Mouse (Mus musculus) midbrain, embryonic 13.5 days (tissue): ENCODE results near the gene Samd15. TPM values are rescaled to one million over a fixed set of nuclear protein-coding genes. Genes with fewer than 3 reads are reported as not detected.
"Not testable (repeated sequence)": the region's sequence is repeated elsewhere in the genome, so short reads cannot be mapped to it uniquely, and the experiment has no call there.

Experiments
- ATAC-seq: fragments of 200-750 bp; cut with Nextera tagmentation; 2 replicates; pipeline ENCODE4 v1.8.0; 2017; ENCODE audit warnings: mild to moderate bottlenecking, moderate TSS enrichment, moderate library complexity
- H3K27ac ChIP-seq: fragments of 300-500 bp; sonication (generic); 2 replicates; pipeline ENCODE4 v1.5.1; 2015; ENCODE audit warnings: inconsistent platforms, mild to moderate bottlenecking, moderate library complexity
- H3K27me3 ChIP-seq: fragments of 300-500 bp; sonication (generic); 2 replicates; pipeline ENCODE4 v1.6.1; 2015; ENCODE audit warnings: mild to moderate bottlenecking, inconsistent platforms
- H3K36me3 ChIP-seq: fragments of 300-500 bp; sonication (generic); 2 replicates; pipeline ENCODE4 v1.6.1; 2015; ENCODE audit warnings: mild to moderate bottlenecking, inconsistent platforms
- H3K4me1 ChIP-seq: fragments of 300-500 bp; sonication (generic); replicated peaks from 2 replicates; pipeline ENCODE4 v1.6.1; 2015; ENCODE audit warnings: inconsistent platforms
- H3K4me2 ChIP-seq: fragments of 300-500 bp; sonication (generic); replicated peaks from 2 replicates; pipeline ENCODE4 v1.6.1; 2015; ENCODE audit warnings: moderate library complexity, mild to moderate bottlenecking, inconsistent platforms
- H3K4me3 ChIP-seq: fragments of 300-500 bp; sonication (generic); replicated peaks from 2 replicates; pipeline ENCODE4 v1.5.1; 2015; ENCODE audit warnings: mild to moderate bottlenecking, inconsistent platforms
- H3K9ac ChIP-seq: fragments of 300-500 bp; sonication (generic); replicated peaks from 2 replicates; pipeline ENCODE4 v1.6.1; 2015; ENCODE audit warnings: mild to moderate bottlenecking, inconsistent platforms
- H3K9me3 ChIP-seq: fragments of 300-500 bp; sonication (generic); 2 replicates; pipeline ENCODE4 v1.6.1; 2016; ENCODE audit warnings: mild to moderate bottlenecking, inconsistent platforms
- WGBS: fragments of 180-500 bp; shearing (Covaris S2); methylation state at CpG from one replicate; pipeline ENCODE4 v1.1.7; 2015; 5-methylcytosine and 5-hydroxymethylcytosine counted together
- polyA plus RNA-seq: library from polyadenylated mRNA; unstranded; fragments of >200 nt; fragmentation: Nextera tagmentation; extraction: Ambion mirVana; gene quantifications from 2 replicates; pipeline ENCODE4 v1.2.1, GENCODE M21; 2015

Samd15 gene
- polyA plus RNA-seq = 1.5 and 1.9 TPM in 2 replicates

- no peak; the same call in 1 of the 2 replicates for ATAC-seq
- no peaks in the 10 kb centered on the region for H3K36me3 ChIP-seq
- H3K9ac ChIP-seq = peak within 1 kb of the TSS; percentile 96
- no peaks in the 10 kb centered on the region for H3K9me3 ChIP-seq
- H3K27ac ChIP-seq = peak within 1 kb of the TSS; percentile 93
- H3K4me3 ChIP-seq = peak within 1 kb of the TSS; percentile 82
- peak within 1 kb of the TSS; percentile 81 for H3K4me2 ChIP-seq
- 0 out of 2 replicates have a peak, but pooled peaks cover 6% of the 10 kb centered on the region for H3K27me3 ChIP-seq
- under 1% methylated on average over 38 of the region's 38 CpGs for WGBS
- peaks cover 22% of the 10 kb centered on the region for H3K4me1 ChIP-seq
Measured at GRCm38 (mm10) chr12:87199206-87199972, at the start of gene Samd15. Gene Samd15 (plus strand): TSS chr12:87199723.

GRCm38 (mm10) chr12:87154448-87154847 is 45.1 kb upstream of the Samd15 start:
- WGBS = 83% methylated on average over 4 of the region's 4 CpGs
- ATAC-seq, H3K4me2 ChIP-seq, H3K4me3 ChIP-seq, H3K9me3 ChIP-seq, H3K9ac ChIP-seq, H3K27me3 ChIP-seq, H3K4me1 ChIP-seq, H3K27ac ChIP-seq: not testable (repeated sequence)
- peaks cover 13% of the 10 kb centered on the region for H3K36me3 ChIP-seq

- 58% methylated on average over 4 of the region's 4 CpGs for WGBS
- no peak for ATAC-seq
- H3K4me1 ChIP-seq = no peaks in the 10 kb centered on the region
Measured at GRCm38 (mm10) chr12:87157361-87157760, 42.2 kb upstream of the Samd15 start.

GRCm38 (mm10) chr12:87158099-87158498 is 41.4 kb upstream of the Samd15 start:
- Histone ChIP-seq H3K4me2 (no peak overlapping the region), H3K9ac (no peak overlapping the region), H3K4me1 (no peaks in the 10 kb centered on the region), H3K36me3 (peaks cover 27% of the 10 kb centered on the region), H3K27ac (no peak overlapping the region), H3K27me3 (no peaks in the 10 kb centered on the region), H3K4me3 (no peak overlapping the region), H3K9me3 (no peaks in the 10 kb centered on the region)
- ATAC-seq = no peak
- WGBS = 80% methylated on average over 7 of the region's 7 CpGs

More at GRCm38 (mm10) chr12:87157361-87157760, 42.2 kb upstream of the Samd15 start:
- Histone ChIP-seq H3K4me2 (no peak overlapping the region), H3K27me3 (no peaks in the 10 kb centered on the region), H3K9ac (no peak overlapping the region), H3K9me3 (no peaks in the 10 kb centered on the region), H3K27ac (no peak overlapping the region), H3K4me3 (no peak overlapping the region), H3K36me3 (peaks cover 20% of the 10 kb centered on the region)

GRCm38 (mm10) chr12:87160310-87160709 is 39.2 kb upstream of the Samd15 start:
- 86% methylated on average over 1 of the region's 1 CpGs for WGBS
- no peaks in the 10 kb centered on the region for H3K27me3 ChIP-seq
- H3K9me3 ChIP-seq = no peaks in the 10 kb centered on the region
- no peak overlapping the region for H3K27ac ChIP-seq
- no peak for ATAC-seq
- H3K4me2 ChIP-seq = no peak overlapping the region
- no peak overlapping the region for H3K4me3 ChIP-seq
- peaks cover 38% of the 10 kb centered on the region for H3K36me3 ChIP-seq
- no peak overlapping the region for H3K9ac ChIP-seq
- H3K4me1 ChIP-seq = no peaks in the 10 kb centered on the region

- no peaks in the 10 kb centered on the region for H3K9me3 ChIP-seq
- H3K4me3 ChIP-seq = no peak overlapping the region
- peaks cover 36% of the 10 kb centered on the region for H3K36me3 ChIP-seq
- H3K27me3 ChIP-seq = no peaks in the 10 kb centered on the region
- no peaks in the 10 kb centered on the region for H3K4me1 ChIP-seq
- no peak overlapping the region for H3K9ac ChIP-seq
- H3K27ac ChIP-seq = no peak overlapping the region
- H3K4me2 ChIP-seq = no peak overlapping the region
- no peak for ATAC-seq
- WGBS = 92% methylated on average over 5 of the region's 5 CpGs
Measured at GRCm38 (mm10) chr12:87160815-87161214, 38.7 kb upstream of the Samd15 start.

- Histone ChIP-seq H3K27ac (no peak overlapping the region), H3K27me3 (no peaks in the 10 kb centered on the region), H3K36me3 (peaks cover 54% of the 10 kb centered on the region), H3K9ac (no peak overlapping the region), H3K9me3 (no peaks in the 10 kb centered on the region), H3K4me1 (0 out of 2 replicates have a peak, but pooled peaks cover 4% of the 10 kb centered on the region), H3K4me2 (no peak overlapping the region), H3K4me3 (no peak overlapping the region)
- 74% methylated on average over 4 of the region's 4 CpGs for WGBS
- ATAC-seq = no peak
Measured at GRCm38 (mm10) chr12:87175194-87175946, 24.2 kb upstream of the Samd15 start.

GRCm38 (mm10) chr12:87177631-87178030 is 21.9 kb upstream of the Samd15 start:
- no peak overlapping the region for H3K27ac ChIP-seq
- H3K4me2 ChIP-seq = no peak overlapping the region
- peaks cover 32% of the 10 kb centered on the region for H3K36me3 ChIP-seq
- H3K4me1 ChIP-seq = 0 out of 2 replicates have a peak, but pooled peaks cover 4% of the 10 kb centered on the region
- 95% methylated on average over 4 of the region's 4 CpGs for WGBS
- no peaks in the 10 kb centered on the region for H3K27me3 ChIP-seq
- H3K9ac ChIP-seq = no peak overlapping the region
- no peak overlapping the region for H3K4me3 ChIP-seq
- H3K9me3 ChIP-seq = no peaks in the 10 kb centered on the region
- ATAC-seq = no peak

- H3K27ac ChIP-seq = no peak overlapping the region
- no peaks in the 10 kb centered on the region for H3K27me3 ChIP-seq
- 95% methylated on average over 3 of the region's 3 CpGs for WGBS
- H3K4me2 ChIP-seq = no peak overlapping the region
- H3K36me3 ChIP-seq = no peaks in the 10 kb centered on the region
- H3K9ac ChIP-seq = no peak overlapping the region
- H3K4me1 ChIP-seq = peaks cover 4% of the 10 kb centered on the region; the same call in 1 of the 2 replicates
- no peak overlapping the region for H3K4me3 ChIP-seq
- H3K9me3 ChIP-seq = no peaks in the 10 kb centered on the region
- ATAC-seq = no peak
Measured at GRCm38 (mm10) chr12:87193008-87193407, 6.5 kb upstream of the Samd15 start.

GRCm38 (mm10) chr12:87195069-87195468 is 4.5 kb upstream of the Samd15 start:
- Histone ChIP-seq H3K4me3 (no peak overlapping the region), H3K4me2 (no peak overlapping the region), H3K27me3 (no peaks in the 10 kb centered on the region), H3K9ac (no peak overlapping the region), H3K9me3 (no peaks in the 10 kb centered on the region), H3K4me1 (peaks cover 18% of the 10 kb centered on the region), H3K27ac (no peak overlapping the region), H3K36me3 (no peaks in the 10 kb centered on the region)
- ATAC-seq = no peak
- WGBS = 93% methylated on average over 1 of the region's 1 CpGs

GRCm38 (mm10) chr12:87196310-87196709 is 3.2 kb upstream of the Samd15 start:
- no peak overlapping the region for H3K4me3 ChIP-seq
- H3K27ac ChIP-seq = no peak overlapping the region
- ATAC-seq = no peak
- no peak overlapping the region for H3K9ac ChIP-seq
- H3K27me3 ChIP-seq = 0 out of 2 replicates have a peak, but pooled peaks cover 2% of the 10 kb centered on the region
- no peak overlapping the region for H3K4me2 ChIP-seq
- H3K36me3 ChIP-seq = no peaks in the 10 kb centered on the region
- H3K9me3 ChIP-seq = no peaks in the 10 kb centered on the region
- H3K4me1 ChIP-seq = peaks cover 22% of the 10 kb centered on the region

GRCm38 (mm10) chr12:87198792-87199191 is 731 bp upstream of the Samd15 start:
- Histone ChIP-seq H3K9me3 (no peaks in the 10 kb centered on the region), H3K4me3 (peak overlapping the region; percentile 82), H3K36me3 (no peaks in the 10 kb centered on the region), H3K4me2 (peak overlapping the region; percentile 81), H3K27ac (no peak overlapping the region), H3K27me3 (0 out of 2 replicates have a peak, but pooled peaks cover 6% of the 10 kb centered on the region), H3K9ac (peak overlapping the region; percentile 96), H3K4me1 (peaks cover 22% of the 10 kb centered on the region)
- WGBS = 39% methylated on average over 6 of the region's 6 CpGs
- no peak for ATAC-seq
